Mouse (Mus musculus) midbrain, embryonic 15.5 days (tissue): ENCODE measurements around the gene Aldh1l1. TPM values are rescaled to one million over a fixed set of nuclear protein-coding genes. Genes with fewer than 3 reads are reported as not detected.
A peak's percentile ranks its signal among the peaks of the same experiment; 100 is the strongest.

ENCODE experiments used
- ATAC-seq: fragments of 200-750 bp; cut with Nextera tagmentation; replicated peaks from 2 replicates; pipeline ENCODE4 v1.8.0; 2017; ENCODE audit warnings: moderate TSS enrichment
- H3K27ac ChIP-seq: fragments of 300-500 bp; sonication (generic); 2 replicates; pipeline ENCODE4 v1.5.1; 2015; ENCODE audit warnings: mild to moderate bottlenecking, inconsistent platforms
- H3K27me3 ChIP-seq: fragments of 300-500 bp; sonication (generic); replicated peaks from 2 replicates; pipeline ENCODE4 v1.6.1; 2015; ENCODE audit warnings: inconsistent platforms
- H3K36me3 ChIP-seq: fragments of 300-500 bp; sonication (generic); replicated peaks from 2 replicates; pipeline ENCODE4 v1.6.1; 2015; ENCODE audit warnings: inconsistent platforms
- H3K4me1 ChIP-seq: fragments of 300-500 bp; sonication (generic); 2 replicates; pipeline ENCODE4 v1.6.1; 2015; ENCODE audit warnings: inconsistent platforms
- H3K4me2 ChIP-seq: fragments of 300-500 bp; sonication (generic); 2 replicates; pipeline ENCODE4 v1.6.1; 2015; ENCODE audit warnings: inconsistent platforms, mild to moderate bottlenecking, moderate library complexity
- H3K4me3 ChIP-seq: fragments of 300-500 bp; sonication (generic); 2 replicates; pipeline ENCODE4 v1.5.1; 2015; ENCODE audit warnings: mild to moderate bottlenecking, inconsistent platforms
- H3K9ac ChIP-seq: fragments of 300-500 bp; sonication (generic); 2 replicates; pipeline ENCODE4 v1.6.1; 2015; ENCODE audit warnings: mild to moderate bottlenecking, inconsistent platforms
- H3K9me3 ChIP-seq: fragments of 300-500 bp; sonication (generic); 2 replicates; pipeline ENCODE4 v1.6.1; 2016; ENCODE audit warnings: inconsistent platforms
- WGBS: fragments of 180-500 bp; shearing (Covaris S2); methylation state at CpG from one replicate; pipeline ENCODE4 v1.1.7; 2015; ENCODE audit warnings: mixed read lengths; 5-methylcytosine and 5-hydroxymethylcytosine counted together
- polyA plus RNA-seq: library from polyadenylated mRNA; unstranded; fragments of >200 nt; fragmentation: Nextera tagmentation; extraction: Ambion mirVana; gene quantifications from 2 replicates; pipeline ENCODE4 v1.2.1, GENCODE M21; 2015

Aldh1l1 gene
- polyA plus RNA-seq, 1 experiment from 2014 or later, result 49.9 TPM

DNA sequence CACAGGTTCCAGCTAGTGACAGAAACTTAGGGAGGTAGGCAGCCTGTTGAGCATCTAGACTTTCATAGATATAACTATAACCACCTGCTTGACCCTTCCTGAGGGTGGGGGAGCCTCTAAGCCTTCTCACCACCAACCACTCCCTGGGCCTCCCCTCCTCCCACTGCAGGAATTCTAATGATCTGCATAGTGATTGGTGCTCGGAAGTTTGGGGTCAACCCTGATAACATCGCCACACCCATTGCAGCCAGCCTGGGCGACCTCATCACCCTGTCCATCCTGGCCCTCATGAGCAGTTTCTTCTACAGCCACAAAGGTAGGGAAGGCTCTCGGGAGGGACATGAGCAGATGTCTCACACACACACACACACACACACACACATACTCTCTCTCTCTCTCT is 148.9 kb downstream of the Aldh1l1 start:
- no peaks in the 10 kb centered on the region for H3K4me1 ChIP-seq
- H3K27ac ChIP-seq, result no peak overlapping the region
- no peak overlapping the region for H3K4me2 ChIP-seq
- WGBS, result 45% methylated on average over 4 of the region's 4 CpGs
- no peaks in the 10 kb centered on the region for H3K9me3 ChIP-seq
- no peak overlapping the region for H3K9ac ChIP-seq
- no peak for ATAC-seq
- no peaks in the 10 kb centered on the region for H3K27me3 ChIP-seq
- no peaks in the 10 kb centered on the region for H3K36me3 ChIP-seq
- no peak overlapping the region for H3K4me3 ChIP-seq

DNA sequence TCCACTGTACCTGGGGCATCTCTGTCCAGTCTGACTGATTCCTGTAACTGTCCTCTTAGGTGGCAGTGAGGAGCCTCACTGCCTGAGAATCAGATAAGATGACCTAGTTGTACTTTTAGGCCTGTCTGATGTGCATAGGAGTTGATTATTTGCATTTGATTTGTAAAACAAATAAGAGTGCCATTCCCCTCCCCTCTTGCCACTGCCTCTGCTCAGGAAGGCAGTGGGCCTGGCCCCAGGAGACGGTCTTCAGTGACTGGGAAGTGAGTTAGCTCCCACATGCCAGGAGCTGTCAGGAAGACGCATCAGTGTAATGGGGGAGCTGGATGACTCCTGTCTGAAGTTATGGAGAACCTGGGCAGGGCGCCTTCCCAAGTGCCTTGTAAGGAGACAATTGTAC is 149.4 kb downstream of the Aldh1l1 start:
- no peak overlapping the region for H3K9ac ChIP-seq
- no peak overlapping the region for H3K4me3 ChIP-seq
- H3K4me1 ChIP-seq, result no peaks in the 10 kb centered on the region
- H3K27ac ChIP-seq, result no peak overlapping the region
- WGBS, result 56% methylated on average over 3 of the region's 3 CpGs
- ATAC-seq, result no peak
- no peaks in the 10 kb centered on the region for H3K9me3 ChIP-seq
- H3K36me3 ChIP-seq, result no peaks in the 10 kb centered on the region
- H3K27me3 ChIP-seq, result no peaks in the 10 kb centered on the region
- H3K4me2 ChIP-seq, result no peak overlapping the region

GRCm38 (mm10) chr6:90643057-90643456 is 156.8 kb downstream of the Aldh1l1 start:
- H3K36me3 ChIP-seq, result no peaks in the 10 kb centered on the region
- H3K4me2 ChIP-seq, result no peak overlapping the region
- 83% methylated on average over 3 of the region's 3 CpGs for WGBS
- no peaks in the 10 kb centered on the region for H3K9me3 ChIP-seq
- H3K4me1 ChIP-seq, result no peaks in the 10 kb centered on the region
- H3K9ac ChIP-seq, result no peak overlapping the region
- no peak overlapping the region for H3K4me3 ChIP-seq
- H3K27ac ChIP-seq, result no peak overlapping the region
- no peaks in the 10 kb centered on the region for H3K27me3 ChIP-seq
- no peak for ATAC-seq

DNA sequence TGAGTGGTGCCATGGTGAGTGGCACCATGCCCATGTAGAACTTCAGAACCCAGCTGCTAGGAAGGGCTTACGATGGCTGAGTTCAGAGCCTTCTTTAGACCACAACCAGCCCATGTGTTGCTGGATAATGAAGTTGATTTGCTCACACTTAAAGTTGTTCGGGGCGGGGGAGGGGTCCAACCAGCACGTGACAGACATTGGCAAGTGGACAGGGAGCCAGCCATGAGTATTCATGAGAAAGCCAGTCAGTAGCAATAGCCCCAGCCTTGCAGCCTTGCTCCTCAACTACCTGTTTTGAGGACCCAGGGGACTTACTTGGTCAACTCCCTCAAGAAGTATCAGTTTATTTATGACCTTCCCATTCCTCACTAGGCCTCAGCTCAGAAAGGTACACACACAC is 158.7 kb downstream of the Aldh1l1 start:
- Histone ChIP-seq H3K27me3 (no peaks in the 10 kb centered on the region), H3K4me1 (no peaks in the 10 kb centered on the region), H3K36me3 (no peaks in the 10 kb centered on the region), H3K4me3 (no peak overlapping the region), H3K27ac (no peak overlapping the region), H3K9me3 (no peaks in the 10 kb centered on the region), H3K4me2 (no peak overlapping the region), H3K9ac (no peak overlapping the region)
- ATAC-seq, result 0 out of 2 replicates have a peak, but pooled peaks have one; percentile 11
- WGBS, result 59% methylated on average over 4 of the region's 4 CpGs

DNA sequence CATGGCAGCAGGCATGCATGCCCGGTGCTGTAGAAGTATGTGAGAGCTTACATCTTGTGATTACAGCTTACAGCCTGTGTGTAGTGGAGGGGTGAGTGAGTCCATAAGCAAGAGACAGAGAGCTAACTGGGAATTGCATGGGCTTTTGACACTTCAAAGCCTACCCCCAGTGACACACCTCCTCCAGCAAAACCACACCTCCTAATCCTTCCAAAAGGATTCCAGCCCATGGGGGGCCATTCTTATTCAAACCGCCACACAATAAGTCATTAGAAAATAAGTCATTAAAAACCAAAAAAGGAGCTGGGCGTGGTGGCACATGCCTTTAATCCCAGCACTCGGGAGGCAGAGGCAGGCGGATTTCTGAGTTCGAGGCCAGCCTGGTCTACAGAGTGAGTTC is 162.2 kb downstream of the Aldh1l1 start:
- Histone ChIP-seq H3K4me3 (no peak overlapping the region), H3K27ac (no peak overlapping the region), H3K27me3 (no peaks in the 10 kb centered on the region), H3K4me1 (no peaks in the 10 kb centered on the region), H3K9ac (no peak overlapping the region), H3K4me2 (no peak overlapping the region), H3K9me3 (no peaks in the 10 kb centered on the region), H3K36me3 (no peaks in the 10 kb centered on the region)
- no peak for ATAC-seq
- 88% methylated on average over 6 of the region's 6 CpGs for WGBS

DNA sequence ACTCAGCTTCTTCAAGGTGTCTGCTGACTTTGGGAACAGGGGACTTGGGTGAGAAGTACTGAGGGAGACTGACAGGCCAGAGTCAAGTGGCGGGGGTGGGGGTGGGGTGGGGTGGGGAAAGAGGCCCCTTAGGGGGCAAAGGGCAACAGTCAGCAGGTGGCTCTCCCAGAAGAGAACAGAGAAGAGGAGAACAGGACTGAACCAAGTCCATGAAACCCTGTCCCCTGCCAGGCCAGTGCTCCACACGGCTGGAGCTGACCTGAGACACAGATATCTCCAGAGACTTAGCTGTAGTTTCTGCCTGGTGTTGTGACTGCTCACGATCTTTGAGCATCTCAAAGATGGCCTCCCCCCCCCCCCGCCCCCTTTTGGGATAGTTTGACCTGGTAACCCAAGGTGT is 163.1 kb downstream of the Aldh1l1 start:
- Histone ChIP-seq H3K4me2 (no peak overlapping the region), H3K27ac (no peak overlapping the region), H3K9ac (no peak overlapping the region), H3K4me3 (no peak overlapping the region), H3K9me3 (no peaks in the 10 kb centered on the region), H3K4me1 (no peaks in the 10 kb centered on the region), H3K36me3 (no peaks in the 10 kb centered on the region), H3K27me3 (no peaks in the 10 kb centered on the region)
- ATAC-seq, result no peak
- WGBS, result 81% methylated on average over 4 of the region's 4 CpGs

Other genes starting within 250 kb of the Aldh1l1 start
- gene Vmn1r54, start 240.1 kb upstream of the Aldh1l1 start, polyA plus RNA-seq, result not detected in 2 replicates
- gene BC048671, start 185.2 kb upstream of the Aldh1l1 start, polyA plus RNA-seq, result not detected in 2 replicates
- gene Chst13, start 161.2 kb upstream of the Aldh1l1 start, polyA plus RNA-seq, result not detected in 2 replicates
- gene Uroc1, start 153.1 kb upstream of the Aldh1l1 start, polyA plus RNA-seq, result not detected in 2 replicates
- gene Zxdc, start 116.9 kb upstream of the Aldh1l1 start, polyA plus RNA-seq, result 11.6 and 12.7 TPM in 2 replicates
- gene Cfap100, start 57.6 kb upstream of the Aldh1l1 start, polyA plus RNA-seq, result 7.8 and 8.1 TPM in 2 replicates
- 13.6 and 15.5 TPM in 2 replicates for gene Klf15, start 23.9 kb upstream of the Aldh1l1 start, polyA plus RNA-seq
- 5.8 and 6.3 TPM in 2 replicates for gene Slc41a3, start 118.3 kb downstream of the Aldh1l1 start, polyA plus RNA-seq